Mouse (Mus musculus) right cerebral cortex, adult 2 months (tissue): Measurements from ENCODE around the gene Cdh1.

Experiments
- DNase-seq, 2 experiments: peaks; one replicate each; pipeline ENCODE4 v3.0.0; 2021 to 2022; ENCODE audit warnings: low spot score in 2 of 2

Cdh1 gene

GRCm38 (mm10) chr8:106651994-106652393 is 48.8 kb downstream of the Cdh1 start:
- DNase-seq: no peak

DNA sequence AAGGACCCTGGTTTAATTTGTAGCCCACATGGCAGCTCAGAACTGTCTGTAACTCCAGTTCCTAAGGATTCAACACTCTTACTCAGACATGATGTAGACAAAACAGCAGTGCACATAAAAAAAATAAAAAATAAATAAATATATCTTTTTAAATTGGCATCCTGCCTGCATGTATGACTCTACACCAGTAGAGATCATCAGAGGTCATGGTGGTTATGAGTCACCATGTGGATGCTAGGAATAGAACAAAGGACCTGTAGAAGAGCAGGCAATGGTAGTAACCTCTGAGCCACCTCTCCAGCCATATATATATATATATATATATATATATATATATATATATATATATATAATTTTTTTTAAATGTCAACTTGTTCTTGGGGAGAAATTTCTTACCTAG is 52.9 kb downstream of the Cdh1 start:
- DNase-seq: no peak

DNA sequence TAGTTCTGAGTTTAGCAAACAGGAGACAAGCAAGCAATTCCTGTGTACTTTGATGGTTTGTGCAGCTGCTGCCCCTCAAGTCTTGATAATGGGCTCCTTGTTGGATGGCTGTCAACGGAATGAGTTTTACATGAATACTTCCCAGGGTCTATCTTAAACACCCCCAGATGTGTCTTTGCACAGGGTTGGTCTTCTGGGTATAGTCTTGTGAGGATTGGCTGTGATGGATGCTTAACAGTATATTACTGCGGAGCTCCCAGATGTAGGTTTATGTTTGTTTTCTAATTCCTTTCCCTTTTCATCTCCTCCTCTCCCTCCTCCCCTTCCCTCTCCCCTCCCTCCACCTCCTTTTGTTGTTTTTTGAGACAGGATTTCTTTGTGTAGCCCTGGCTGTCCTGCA is 69.6 kb downstream of the Cdh1 start:
- DNase-seq: no peak

DNA sequence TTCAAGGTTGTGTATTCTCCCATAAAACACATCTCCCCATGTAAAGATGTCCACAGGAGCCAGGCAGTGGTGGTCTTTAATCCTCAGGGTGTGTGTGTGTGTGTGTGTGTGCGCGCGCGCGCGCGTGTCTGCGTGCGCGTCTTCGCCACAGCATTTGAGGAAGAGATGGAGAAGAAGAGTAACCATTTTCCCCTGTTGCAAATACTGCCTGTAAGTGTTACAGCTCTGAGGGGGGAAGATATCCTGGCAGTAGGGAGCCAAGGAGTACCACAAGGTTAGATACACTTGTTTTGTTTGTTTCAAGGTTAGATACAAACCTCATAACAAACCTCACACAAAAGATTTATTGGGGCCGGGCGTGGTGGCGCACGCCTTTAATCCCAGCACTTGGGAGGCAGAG is 71.2 kb downstream of the Cdh1 start:
- no peak for DNase-seq

DNA sequence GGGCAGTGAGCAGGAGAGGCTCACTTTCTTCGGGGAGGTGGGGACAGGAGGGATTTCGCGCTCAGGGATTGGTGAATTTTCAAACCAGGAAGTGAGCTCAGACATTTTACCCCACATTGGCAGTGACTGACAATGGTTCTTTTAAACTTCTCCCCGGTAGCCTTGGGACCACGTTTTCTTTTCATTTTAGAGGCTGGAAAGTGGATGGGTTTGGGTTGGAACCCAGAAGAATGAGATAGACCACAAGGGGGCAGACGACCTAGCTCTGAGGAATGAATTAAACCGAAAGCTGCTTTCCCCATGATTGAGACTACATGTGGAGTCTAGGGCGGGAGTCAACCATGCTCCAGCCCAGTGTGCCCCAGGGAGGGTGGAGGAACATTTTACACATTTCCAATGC is 71.7 kb downstream of the Cdh1 start:
- DNase-seq: no peak

- peak; percentile 90 to 91 for DNase-seq
These were observed 80.0 kb downstream of the Cdh1 start, which contains the start of gene Tango6 for GRCm38 (mm10) chr8:106682971-106683668. Gene Tango6, plus strand, starts transcription at chr8:106683068.

GRCm38 (mm10) chr8:106684387-106684786 is 81.2 kb downstream of the Cdh1 start:
- no peak for DNase-seq

DNA sequence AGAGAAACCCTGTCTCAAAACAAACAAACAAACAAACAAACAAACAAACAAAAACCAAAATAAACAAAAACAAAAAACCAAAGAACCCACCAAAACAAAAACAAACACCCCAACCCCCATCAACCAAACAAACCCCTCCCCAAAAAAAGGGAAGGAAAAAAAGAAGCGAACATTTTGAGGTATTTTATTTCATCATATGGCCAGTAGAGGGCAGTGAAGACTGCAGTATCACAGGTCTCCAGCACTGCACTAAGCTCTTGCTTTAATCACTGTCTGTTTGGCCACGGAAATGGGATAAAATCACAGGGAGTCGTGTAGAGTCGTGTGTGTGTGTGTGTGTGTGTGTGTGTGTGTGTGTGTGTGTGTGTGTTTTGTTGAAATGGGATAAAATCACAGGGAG is 84.3 kb downstream of the Cdh1 start:
- no peak for DNase-seq

DNA sequence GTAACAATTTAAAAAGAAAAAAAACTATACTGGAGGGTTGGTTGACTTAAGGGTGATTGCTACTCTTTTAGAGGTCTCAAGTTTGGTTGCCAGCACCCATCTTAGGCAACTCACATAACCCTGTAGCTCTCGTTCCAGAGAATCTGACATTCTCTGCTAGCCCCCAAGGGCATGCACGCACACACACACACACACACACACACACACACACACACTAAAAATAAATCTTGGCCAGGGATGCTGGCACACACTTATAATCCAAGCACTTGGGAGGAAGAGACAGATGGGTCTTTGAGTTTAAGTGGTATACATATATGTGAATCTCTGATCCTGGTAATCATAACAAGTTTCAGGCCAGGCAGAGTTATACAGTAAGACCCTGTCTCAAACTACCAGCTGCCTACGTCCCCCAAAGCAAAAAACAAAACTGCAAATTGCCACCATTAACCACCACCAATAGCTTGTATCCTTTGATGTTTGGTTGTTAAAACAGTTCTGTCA is 94.6 kb downstream of the Cdh1 start:
- no peak for DNase-seq

- DNase-seq: peak; percentile 76 to 78
These were observed 96.4 kb downstream of the Cdh1 start for GRCm38 (mm10) chr8:106699588-106699987.

- no peak for DNase-seq
These were observed 97.0 kb downstream of the Cdh1 start for GRCm38 (mm10) chr8:106700131-106700530.

GRCm38 (mm10) chr8:106701360-106701759 is 98.2 kb downstream of the Cdh1 start:
- no peak for DNase-seq

GRCm38 (mm10) chr8:106704199-106704900 is 101.2 kb downstream of the Cdh1 start:
- DNase-seq: no peak

GRCm38 (mm10) chr8:106704901-106705321 is 101.8 kb downstream of the Cdh1 start:
- DNase-seq: peak in 1 of 2 experiments; percentile 22

GRCm38 (mm10) chr8:106706194-106706593 is 103.0 kb downstream of the Cdh1 start:
- no peak for DNase-seq

GRCm38 (mm10) chr8:106710002-106710401 is 106.9 kb downstream of the Cdh1 start:
- no peak for DNase-seq

DNA sequence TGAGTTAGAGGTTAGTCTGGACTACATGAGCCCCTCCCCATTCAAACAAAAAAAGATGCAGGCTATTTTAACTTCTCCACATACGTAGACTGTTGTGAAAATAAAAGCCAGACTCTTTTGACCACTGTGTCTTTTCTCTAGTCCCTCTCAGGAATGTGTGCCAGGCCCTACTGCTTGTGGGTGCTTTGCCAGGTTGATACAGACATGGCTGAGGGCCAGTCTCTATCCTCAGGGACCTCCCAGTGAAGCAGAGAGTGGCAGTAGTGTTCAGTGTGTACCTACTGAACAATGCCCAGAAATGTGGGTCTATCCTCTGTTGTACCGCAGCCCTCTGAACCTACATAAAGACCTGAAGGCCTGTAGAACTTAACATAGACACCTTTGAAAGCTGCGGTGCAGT is 109.3 kb downstream of the Cdh1 start:
- DNase-seq: no peak

- no peak for DNase-seq
These were observed 111.1 kb downstream of the Cdh1 start for GRCm38 (mm10) chr8:106714297-106714696.

GRCm38 (mm10) chr8:106718091-106718500 is 114.9 kb downstream of the Cdh1 start:
- DNase-seq: peak; percentile 84 to 91
